Mouse (Mus musculus): ENCODE data around the gene Vmn2r76. TPM values are rescaled to one million over a fixed set of nuclear protein-coding genes. Genes with fewer than 3 reads are reported as not detected.

The Vmn2r76 gene
- polyA plus RNA-seq (2012; fragmentation: generic; extraction: Trizol), result not detected

GRCm38 (mm10) chr7:86246208-86246607 is at the start of gene Vmn2r76:
Gene Vmn2r76 (minus strand): TSS chr7:86246308.

DNA sequence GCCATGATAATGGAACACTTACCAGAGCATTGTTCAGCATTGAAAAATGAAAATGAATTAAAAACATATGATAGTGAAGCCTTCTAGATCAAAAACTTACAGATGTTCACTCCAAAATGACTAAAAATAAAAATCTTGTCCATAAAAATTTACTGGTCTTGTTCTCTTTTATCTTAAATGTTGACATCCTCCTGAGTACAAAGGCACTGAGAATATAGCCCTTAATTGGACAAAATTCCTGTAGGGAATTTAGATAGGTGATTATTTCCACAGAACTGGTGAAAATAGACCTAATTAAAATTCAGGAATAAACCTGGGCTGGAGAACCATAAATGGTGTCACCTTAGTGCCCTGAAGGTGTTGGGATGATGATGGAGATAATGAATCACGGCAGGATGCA is 31.0 kb upstream of the Vmn2r76 start, which contains the start of gene Olfr310:
Gene Olfr310 (minus strand): TSS at position 101 of the 400 bp plus-strand sequence.

GRCm38 (mm10) chr7:86171678-86172077 is 74.4 kb downstream of the Vmn2r76 start, which contains the start of gene Vmn2r75:
Gene Vmn2r75 (minus strand): TSS chr7:86171778.

Other genes with a start within 250 kb of the Vmn2r76 start
- not detected for gene Vmn2r75, start 74.5 kb downstream of the Vmn2r76 start, polyA plus RNA-seq (2012; fragmentation: generic; extraction: Trizol)
- gene Olfr310, start 30.9 kb upstream of the Vmn2r76 start, polyA plus RNA-seq (2012; fragmentation: generic; extraction: Trizol), result not detected
- gene Olfr309, start 67.4 kb upstream of the Vmn2r76 start, polyA plus RNA-seq (2012; fragmentation: generic; extraction: Trizol), result not detected
- gene Olfr308, start 79.3 kb upstream of the Vmn2r76 start, polyA plus RNA-seq (2012; fragmentation: generic; extraction: Trizol), result not detected
- not detected for gene Olfr307, start 91.3 kb upstream of the Vmn2r76 start, polyA plus RNA-seq (2012; fragmentation: generic; extraction: Trizol)
- not detected for gene Olfr305, start 120.6 kb upstream of the Vmn2r76 start, polyA plus RNA-seq (2012; fragmentation: generic; extraction: Trizol)
- gene Olfr304, start 140.3 kb upstream of the Vmn2r76 start, polyA plus RNA-seq (2012; fragmentation: generic; extraction: Trizol), result not detected
- not detected for gene Olfr303, start 151.5 kb upstream of the Vmn2r76 start, polyA plus RNA-seq (2012; fragmentation: generic; extraction: Trizol)
- gene Olfr301, start 157.5 kb upstream of the Vmn2r76 start, polyA plus RNA-seq (2012; fragmentation: generic; extraction: Trizol), result not detected
- gene Olfr299, start 213.6 kb upstream of the Vmn2r76 start, polyA plus RNA-seq (2012; fragmentation: generic; extraction: Trizol), result not detected
- not detected for gene Olfr298, start 246.2 kb upstream of the Vmn2r76 start, polyA plus RNA-seq (2012; fragmentation: generic; extraction: Trizol)

Data from C3H10T1/2 (cell line).